Mouse (Mus musculus) E14TG2a.4 (cell line): ENCODE measurements around the gene Sh3bgrl2.

Experiments
- H3K27me3 ChIP-seq: 2 replicates; pipeline ENCODE4 v1.6.1; 2014; ENCODE audit warnings: low read length, control low read depth; ENCODE audit not compliant: insufficient read depth
- H3K36me3 ChIP-seq: 2 replicates; pipeline ENCODE4 v1.6.1; 2014; ENCODE audit warnings: low read length, control low read depth; ENCODE audit not compliant: insufficient read depth
- H3K4me1 ChIP-seq: replicated peaks from 2 replicates; pipeline ENCODE4 v1.6.1; 2014; ENCODE audit warnings: low read depth, low read length, control low read depth
- H3K4me3 ChIP-seq: replicated peaks from 2 replicates; pipeline ENCODE4 v1.5.1; 2014; ENCODE audit warnings: mild to moderate bottlenecking, low read length
- H3K9me3 ChIP-seq: 2 replicates; pipeline ENCODE4 v1.6.1; 2014; ENCODE audit warnings: low read length, control low read depth
- CTCF ChIP-seq: conservative IDR thresholded peaks from 2 replicates; pipeline ENCODE4 v1.5.1; 2014; ENCODE audit warnings: low read length
- NANOG ChIP-seq: IDR thresholded peaks from 2 replicates; pipeline ENCODE4 v1.6.1; 2014; ENCODE audit warnings: borderline replicate concordance, low read length, mixed read lengths
- POU5F1 ChIP-seq: IDR thresholded peaks from 2 replicates; pipeline ENCODE4 v1.6.1; 2014; ENCODE audit warnings: low read length, borderline replicate concordance

Gene Sh3bgrl2

GRCm38 (mm10) chr9:83628669-83629612, 80.8 kb downstream of the Sh3bgrl2 start:
- TF ChIP-seq POU5F1 (no peak), CTCF (no peak), NANOG (no peak)
- Histone ChIP-seq H3K4me3 (no peak overlapping the region), H3K36me3 (no peaks in the 10 kb centered on the region), H3K9me3 (no peaks in the 10 kb centered on the region; the same call in 1 of the 2 replicates), H3K27me3 (peaks cover 5% of the 10 kb centered on the region; the same call in 1 of the 2 replicates), H3K4me1 (peaks cover 16% of the 10 kb centered on the region)

- Histone ChIP-seq H3K36me3 (no peaks in the 10 kb centered on the region), H3K9me3 (no peaks in the 10 kb centered on the region; the same call in 1 of the 2 replicates), H3K4me3 (no peak overlapping the region), H3K4me1 (peaks cover 16% of the 10 kb centered on the region), H3K27me3 (peaks cover 5% of the 10 kb centered on the region; the same call in 1 of the 2 replicates)
- no peak for TF ChIP-seq NANOG
- no peak for TF ChIP-seq POU5F1
- TF ChIP-seq CTCF = no peak
Observed at GRCm38 (mm10) chr9:83630341-83630740, 82.2 kb downstream of the Sh3bgrl2 start.

GRCm38 (mm10) chr9:83631920-83632319, 83.8 kb downstream of the Sh3bgrl2 start:
- Histone ChIP-seq H3K9me3 (no peaks in the 10 kb centered on the region; the same call in 1 of the 2 replicates), H3K27me3 (peaks cover 5% of the 10 kb centered on the region; the same call in 1 of the 2 replicates), H3K36me3 (no peaks in the 10 kb centered on the region), H3K4me1 (peaks cover 16% of the 10 kb centered on the region), H3K4me3 (no peak overlapping the region)
- no peak for TF ChIP-seq CTCF
- no peak for TF ChIP-seq NANOG
- TF ChIP-seq POU5F1 = no peak

- Histone ChIP-seq H3K4me3 (no peak overlapping the region), H3K36me3 (no peaks in the 10 kb centered on the region), H3K4me1 (no peaks in the 10 kb centered on the region), H3K9me3 (no peaks in the 10 kb centered on the region), H3K27me3 (peaks cover 2% of the 10 kb centered on the region; the same call in 1 of the 2 replicates)
- TF ChIP-seq CTCF (no peak), NANOG (no peak), POU5F1 (no peak)
Observed at GRCm38 (mm10) chr9:83634703-83635102, 86.6 kb downstream of the Sh3bgrl2 start.

- Histone ChIP-seq H3K9me3 (no peaks in the 10 kb centered on the region), H3K4me3 (no peak overlapping the region), H3K36me3 (no peaks in the 10 kb centered on the region), H3K27me3 (peaks cover 2% of the 10 kb centered on the region; the same call in 1 of the 2 replicates), H3K4me1 (no peaks in the 10 kb centered on the region)
- TF ChIP-seq CTCF = no peak
- no peak for TF ChIP-seq NANOG
- no peak for TF ChIP-seq POU5F1
Observed at GRCm38 (mm10) chr9:83635997-83636396, 87.9 kb downstream of the Sh3bgrl2 start.

GRCm38 (mm10) chr9:83643139-83643538, 95.0 kb downstream of the Sh3bgrl2 start:
- Histone ChIP-seq H3K36me3 (no peaks in the 10 kb centered on the region), H3K4me1 (no peaks in the 10 kb centered on the region), H3K9me3 (peaks cover 9% of the 10 kb centered on the region), H3K4me3 (no peak overlapping the region), H3K27me3 (no peaks in the 10 kb centered on the region)
- no peak for TF ChIP-seq CTCF
- no peak for TF ChIP-seq POU5F1
- no peak for TF ChIP-seq NANOG

- peaks cover 9% of the 10 kb centered on the region for H3K9me3 ChIP-seq
- 0 out of 2 replicates have a peak, but pooled peaks cover 5% of the 10 kb centered on the region for H3K4me1 ChIP-seq
- TF ChIP-seq NANOG (no peak), POU5F1 (no peak), CTCF (no peak)
- H3K27me3 ChIP-seq = no peaks in the 10 kb centered on the region
- H3K36me3 ChIP-seq = no peaks in the 10 kb centered on the region
- H3K4me3 ChIP-seq = no peak overlapping the region
Observed at GRCm38 (mm10) chr9:83643833-83644232, 95.7 kb downstream of the Sh3bgrl2 start.

- Histone ChIP-seq H3K9me3 (peaks cover 9% of the 10 kb centered on the region), H3K4me1 (0 out of 2 replicates have a peak, but pooled peaks cover 10% of the 10 kb centered on the region), H3K4me3 (no peak overlapping the region), H3K27me3 (no peaks in the 10 kb centered on the region), H3K36me3 (no peaks in the 10 kb centered on the region)
- no peak for TF ChIP-seq POU5F1
- no peak for TF ChIP-seq CTCF
- no peak for TF ChIP-seq NANOG
Observed at GRCm38 (mm10) chr9:83646215-83646614, 98.1 kb downstream of the Sh3bgrl2 start.
